Mouse (Mus musculus) megakaryocyte, embryonic 14.5 days (primary cell): ENCODE measurements at regions not wholly inside any gene's neighbourhood (a gene's known extent, or its start where the extent isn't known, plus 50 kb on each side); places are given as distances from the start of the nearest gene placed in this dataset.

Experiments used
- FLI1 ChIP-seq: IDR thresholded peaks from 2 replicates; pipeline ENCODE4 v1.6.1; 2012; ENCODE audit warnings: low read length, inconsistent platforms, mixed read lengths
- GATA1 ChIP-seq: IDR thresholded peaks from 3 replicates; pipeline ENCODE4 v1.6.1; 2012; ENCODE audit warnings: mixed read lengths, low read length, inconsistent platforms, borderline replicate concordance

- no peak for TF ChIP-seq GATA1
- no peak for TF ChIP-seq FLI1
These were observed 129.0 kb downstream of the Basp1 start for GRCm38 (mm10) chr15:25284354-25285199.
